Mouse (Mus musculus) CD4-positive helper T cell, adult 2 months (primary cell): Measurements from ENCODE around the gene Myom3.

Source experiments
- DNase-seq: peaks from one replicate; pipeline ENCODE4 v3.0.0-alpha.2; 2012; ENCODE audit warnings: low read depth, missing footprints, low spot score

Myom3 gene

DNA sequence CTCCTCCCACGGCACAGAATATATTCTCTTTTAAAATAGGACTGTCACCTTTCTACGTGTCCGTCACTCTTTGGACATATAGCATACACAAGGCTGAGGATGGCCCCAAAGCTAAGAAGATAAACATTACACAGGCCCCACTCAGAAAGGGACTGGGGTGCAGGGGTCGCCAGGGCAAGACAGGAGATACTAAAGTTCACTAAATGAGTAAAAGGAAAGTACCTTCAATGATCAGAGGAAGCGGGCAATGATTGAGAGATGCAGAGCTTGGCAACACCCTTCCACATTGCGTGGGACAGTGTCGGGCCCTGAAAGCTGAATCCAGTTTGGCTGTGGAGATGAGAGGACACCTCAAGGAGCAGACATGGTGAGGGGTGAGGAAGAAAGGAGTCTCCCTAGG, 55.4 kb downstream of the Myom3 start:
- peak; percentile 62 for DNase-seq

DNA sequence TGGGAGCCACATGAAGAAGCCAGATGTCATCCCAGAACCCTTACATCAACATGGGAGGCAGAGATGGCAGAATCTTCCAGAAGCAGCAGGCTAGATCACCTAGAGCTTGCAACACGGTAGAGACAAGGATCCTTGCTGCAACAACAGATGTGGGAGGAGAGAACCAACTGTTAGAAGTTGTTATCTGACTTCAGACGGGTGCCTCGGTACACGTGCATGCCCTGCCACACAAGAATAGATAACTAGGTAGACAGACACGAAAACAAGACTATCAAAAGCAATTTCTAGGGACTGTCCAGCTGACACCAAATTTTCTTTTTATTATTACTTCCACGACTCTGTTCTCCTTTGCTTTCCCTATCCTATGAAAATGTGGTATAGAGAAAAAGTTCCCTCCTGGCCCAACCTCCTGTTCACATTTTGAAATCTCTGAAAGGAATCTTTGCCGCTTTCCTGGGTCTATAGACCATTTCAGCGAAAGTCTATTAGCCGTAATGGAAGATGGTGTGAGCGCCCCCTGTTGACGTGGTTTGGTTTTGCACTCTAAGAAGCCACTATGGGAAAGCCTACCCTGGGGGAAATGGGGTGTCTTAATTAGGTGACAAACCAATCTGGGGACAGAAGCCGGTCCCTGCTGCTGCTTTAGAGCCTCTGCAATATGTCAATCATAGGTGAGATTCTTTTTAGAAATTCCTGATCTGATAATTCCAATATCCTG, 57.5 kb downstream of the Myom3 start:
- peak; percentile 58 for DNase-seq

DNA sequence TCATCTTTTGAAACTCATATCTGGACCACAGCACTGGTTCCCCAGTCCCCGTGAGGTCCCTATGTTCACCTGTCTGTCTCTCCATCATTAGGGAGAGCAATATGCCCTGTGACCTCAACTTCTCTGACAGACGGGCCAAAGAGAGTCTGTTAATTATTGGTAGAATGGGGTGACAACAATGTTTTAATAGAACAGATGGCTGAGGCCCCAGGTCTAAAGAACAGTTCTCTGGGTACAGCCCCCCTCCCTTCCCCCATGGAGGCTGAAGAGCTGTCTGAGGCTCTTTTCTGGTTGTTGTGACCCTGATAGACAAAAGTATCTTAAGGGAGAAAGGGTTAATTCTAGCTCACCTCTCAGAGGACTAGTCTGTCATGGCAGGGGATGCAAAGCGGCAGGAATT, 58.9 kb downstream of the Myom3 start:
- DNase-seq = no peak

DNA sequence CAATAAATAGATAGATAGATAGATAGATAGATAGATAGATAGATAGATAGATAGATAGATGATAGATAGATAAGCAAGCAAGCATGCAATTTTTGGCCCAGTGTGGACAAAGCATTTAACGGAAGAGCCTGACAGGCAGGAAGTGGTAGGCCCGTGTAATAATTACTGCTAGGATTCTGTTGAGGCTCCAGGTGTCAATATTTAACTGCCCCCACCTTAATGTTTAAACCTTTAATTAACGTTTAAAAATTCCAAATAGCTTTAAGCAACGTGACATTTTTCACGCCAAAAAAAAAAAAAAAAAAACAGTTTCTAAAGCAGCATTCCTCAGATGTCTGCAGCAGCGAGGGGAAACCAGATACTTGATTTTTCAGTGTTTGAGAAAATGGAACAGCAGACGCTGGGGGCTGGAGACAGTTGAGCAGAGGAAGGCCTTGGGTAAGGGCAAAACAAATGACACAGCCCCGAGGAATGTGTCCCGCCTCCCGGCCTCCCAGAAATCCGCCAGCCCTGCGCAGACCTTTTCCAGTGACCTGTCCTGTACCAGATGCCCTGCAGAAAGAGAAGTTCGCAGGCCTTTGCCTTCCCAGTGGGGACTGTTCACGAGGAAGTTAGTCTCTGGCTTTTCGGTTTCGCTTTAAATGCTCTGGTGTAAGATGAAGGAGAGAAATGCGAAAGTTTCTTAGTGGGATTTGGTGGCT, 60.5 kb downstream of the Myom3 start:
- DNase-seq = no peak

DNA sequence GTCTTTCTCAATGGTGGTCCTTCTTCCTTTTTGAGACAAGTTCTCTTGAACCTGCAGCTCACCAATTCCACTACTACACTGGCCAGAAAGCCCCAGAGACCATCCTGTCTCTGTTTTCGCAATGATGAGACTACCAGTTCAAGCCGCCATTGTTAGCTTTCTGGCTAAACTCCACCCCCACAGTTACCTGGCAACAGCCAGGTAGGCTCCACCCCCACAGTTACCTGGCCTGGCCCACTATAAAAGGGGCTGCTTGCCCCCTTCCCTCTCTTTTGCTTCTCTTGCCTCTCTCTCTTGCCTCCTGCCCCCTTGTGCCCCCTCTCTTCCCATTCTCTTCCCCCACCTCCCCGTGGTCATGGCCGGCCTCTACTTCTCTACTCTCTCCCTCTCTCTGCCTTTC, 62.3 kb downstream of the Myom3 start:
- DNase-seq = no peak

DNA sequence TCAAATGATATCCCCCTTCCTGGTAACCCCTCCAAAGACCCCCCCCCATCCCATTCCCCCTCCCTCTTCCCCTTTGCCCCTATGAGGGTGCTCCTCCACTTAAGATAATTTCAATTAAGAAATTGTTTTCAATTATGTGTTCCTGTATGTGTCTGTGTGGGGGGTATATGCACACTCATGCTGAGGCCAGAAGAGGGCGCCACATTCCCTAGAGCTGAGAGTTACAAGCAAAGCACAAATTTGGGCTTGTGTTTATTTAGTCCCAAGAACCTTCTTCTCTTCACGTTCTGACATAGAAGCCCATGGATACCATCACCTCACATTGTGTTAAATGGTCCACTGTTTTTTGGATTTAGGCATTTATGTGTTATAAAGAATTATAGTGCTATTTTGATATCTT, 63.8 kb downstream of the Myom3 start:
- DNase-seq = peak; percentile 36

DNA sequence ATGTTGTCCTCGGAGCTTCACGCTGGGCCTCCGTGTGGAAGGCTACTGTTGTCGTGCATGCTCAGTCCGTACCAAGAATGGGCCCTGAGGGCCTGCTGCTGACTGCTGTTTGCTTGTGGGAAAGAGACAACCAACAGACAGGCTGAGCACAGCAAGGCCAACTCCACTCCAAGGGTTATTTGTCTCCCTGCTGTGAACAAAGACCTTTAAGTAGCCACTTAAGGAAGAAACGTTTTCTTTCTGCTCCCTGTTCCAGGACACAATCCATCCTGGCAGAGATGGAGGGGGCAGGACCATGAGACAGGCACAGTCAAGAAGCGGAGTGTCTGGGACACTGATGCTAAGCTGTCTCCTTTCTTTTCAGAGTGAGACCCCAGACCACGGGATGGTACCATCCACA, 64.7 kb downstream of the Myom3 start:
- no peak for DNase-seq

DNA sequence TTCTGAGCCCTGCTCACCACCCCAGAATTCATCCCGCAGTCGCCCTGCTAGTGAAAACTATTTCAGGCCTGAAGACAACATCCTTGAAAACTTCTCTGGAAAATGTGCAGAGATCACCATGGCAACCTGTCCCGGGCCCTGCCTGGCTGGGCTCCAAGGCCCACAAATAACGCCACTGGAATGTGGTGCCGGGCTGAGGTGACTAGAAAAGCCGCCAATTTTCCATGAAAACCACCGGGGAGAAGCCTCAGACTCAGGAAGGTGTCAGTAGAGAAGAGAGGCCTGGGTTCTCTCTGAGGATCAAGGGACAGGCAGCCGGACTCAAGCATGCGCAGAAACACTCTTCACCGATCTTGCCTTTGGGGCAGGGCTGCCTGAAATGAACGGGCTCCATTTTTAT, 69.0 kb downstream of the Myom3 start:
- DNase-seq = no peak

DNA sequence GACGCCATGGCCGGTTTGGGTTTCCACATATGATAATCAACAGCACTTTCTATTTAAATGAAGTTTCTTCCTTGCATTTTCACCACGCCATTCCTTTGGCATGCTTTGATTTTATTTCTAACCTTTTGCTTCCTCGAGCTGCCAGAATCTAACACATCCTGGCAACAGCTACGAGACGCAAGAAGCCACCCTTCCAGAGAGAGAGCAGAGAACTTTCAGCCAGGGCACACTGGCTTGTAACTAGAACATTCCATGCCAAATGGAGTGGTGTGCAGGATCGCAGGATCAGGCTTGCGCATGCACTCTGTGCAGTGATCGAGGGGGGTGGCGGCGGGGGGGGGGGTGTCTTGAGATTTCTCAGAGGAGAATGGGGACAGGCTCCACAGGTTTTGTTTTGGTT, 72.6 kb downstream of the Myom3 start:
- DNase-seq = no peak

DNA sequence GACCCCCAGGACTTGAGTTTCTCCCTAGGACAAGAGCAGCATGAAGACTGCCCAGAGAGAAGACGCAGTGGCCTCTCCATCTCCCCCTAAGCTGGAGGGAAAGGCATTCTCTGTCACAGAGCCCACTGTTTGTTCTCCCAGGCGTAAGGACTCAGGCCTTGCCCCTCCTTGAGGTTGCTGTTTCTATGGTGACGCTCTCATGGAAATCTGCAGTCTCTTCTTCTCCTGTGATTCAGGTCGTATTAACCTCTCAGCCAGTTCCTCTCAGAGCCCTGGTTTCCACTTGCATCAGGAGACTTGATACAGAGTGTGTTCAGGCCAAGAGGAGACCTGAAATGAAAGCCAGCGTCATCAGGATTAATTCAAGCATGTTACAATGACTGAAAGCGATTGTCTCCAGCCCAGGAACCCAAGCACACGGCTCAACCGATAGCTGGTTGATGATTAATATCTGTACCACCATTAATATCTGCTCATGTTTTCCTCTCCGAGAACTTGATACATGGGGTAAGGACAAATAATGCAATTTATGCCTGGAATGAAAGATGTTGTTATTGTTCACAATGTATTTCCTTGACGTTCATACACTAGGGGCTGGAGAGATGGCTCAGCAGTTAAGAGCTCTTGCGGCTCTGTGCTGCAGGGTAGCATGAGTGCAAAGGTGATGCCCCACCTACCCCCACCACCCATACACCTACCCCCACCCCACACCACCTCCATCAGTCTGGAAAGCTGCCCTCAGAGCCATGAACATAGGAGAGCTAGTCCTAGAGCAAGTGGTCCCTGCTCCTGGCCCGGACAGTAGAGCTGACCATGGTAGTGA, 74.0 kb downstream of the Myom3 start:
- DNase-seq = no peak

DNA sequence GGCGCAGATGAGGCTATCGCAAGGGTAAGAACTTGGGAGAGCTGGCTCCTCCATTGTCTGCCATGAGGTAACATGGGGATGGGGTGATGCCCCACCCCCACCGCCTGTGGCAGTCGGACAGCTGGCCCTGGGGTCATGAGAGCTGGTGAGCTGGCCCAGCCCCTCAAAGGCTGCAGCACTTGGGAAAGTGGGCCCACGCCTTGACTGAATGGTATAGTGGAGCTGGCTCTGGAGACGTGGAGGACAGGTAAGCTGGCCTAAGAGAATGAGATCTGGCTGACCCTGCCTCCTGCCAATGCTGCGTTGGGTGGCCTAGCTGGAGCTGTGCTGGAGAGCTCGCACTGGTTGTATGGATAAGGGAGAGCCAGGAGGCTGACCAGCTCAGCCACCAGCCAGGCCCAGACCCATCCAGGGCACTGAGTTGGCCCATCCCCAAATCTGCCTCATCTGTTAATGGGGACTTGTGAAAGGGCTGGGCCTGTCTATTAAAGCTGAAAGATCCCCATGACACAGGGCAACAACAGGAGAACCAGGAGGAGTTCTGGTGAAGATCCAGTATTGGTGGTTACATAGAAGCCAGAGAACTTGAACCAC, 74.7 kb downstream of the Myom3 start:
- DNase-seq = no peak

DNA sequence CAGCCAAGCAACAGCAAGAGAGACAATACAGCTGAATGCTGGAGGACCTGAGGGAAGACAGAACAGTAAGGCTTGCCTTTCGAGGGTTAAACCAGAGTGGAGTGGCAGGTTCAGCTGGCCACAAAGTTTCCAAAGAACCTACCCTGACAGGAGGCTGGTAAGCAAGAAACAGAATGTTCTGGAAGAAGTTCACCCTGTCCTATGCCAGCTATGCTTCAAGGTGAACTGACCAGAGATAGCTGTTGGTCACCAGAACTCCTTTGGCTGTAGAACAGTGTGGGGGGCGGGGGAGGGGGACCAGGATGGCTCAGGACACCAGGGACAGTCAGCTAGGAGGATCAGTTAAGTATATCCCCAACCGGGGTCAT, 79.4 kb downstream of the Myom3 start:
- no peak for DNase-seq

DNA sequence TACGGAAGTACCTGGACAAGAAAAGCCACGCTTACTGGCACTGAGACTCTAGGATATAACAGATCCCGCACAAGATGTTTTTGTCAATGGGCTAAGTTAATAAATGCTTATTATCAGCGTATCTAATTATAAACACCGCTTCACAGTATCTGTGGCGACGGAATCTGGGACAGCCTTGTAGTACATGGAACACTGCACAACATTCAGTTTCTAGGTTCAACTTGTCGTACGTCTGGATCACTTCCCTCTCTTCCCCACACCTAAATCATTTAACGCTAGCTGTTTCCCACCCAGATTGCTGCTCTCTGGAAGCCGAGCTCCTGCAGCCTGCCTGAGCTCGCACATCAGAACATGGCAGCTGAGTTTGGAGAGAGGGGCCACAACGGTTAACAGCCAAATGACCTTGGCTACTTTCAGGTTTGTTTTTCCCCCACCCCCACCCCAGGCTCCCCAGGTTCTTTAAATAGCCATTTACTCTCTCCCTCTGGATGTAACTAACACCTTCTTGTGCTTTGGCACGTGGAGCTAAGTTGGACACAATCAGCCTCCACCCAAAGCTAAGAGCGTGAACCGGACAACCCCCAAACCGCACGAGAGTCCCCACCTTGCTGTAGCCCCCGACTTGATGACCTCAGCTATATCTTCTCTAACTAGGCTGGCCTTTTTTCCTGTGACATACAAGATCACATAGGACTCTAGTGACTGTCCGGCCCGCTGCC, 79.9 kb downstream of the Myom3 start:
- no peak for DNase-seq

DNA sequence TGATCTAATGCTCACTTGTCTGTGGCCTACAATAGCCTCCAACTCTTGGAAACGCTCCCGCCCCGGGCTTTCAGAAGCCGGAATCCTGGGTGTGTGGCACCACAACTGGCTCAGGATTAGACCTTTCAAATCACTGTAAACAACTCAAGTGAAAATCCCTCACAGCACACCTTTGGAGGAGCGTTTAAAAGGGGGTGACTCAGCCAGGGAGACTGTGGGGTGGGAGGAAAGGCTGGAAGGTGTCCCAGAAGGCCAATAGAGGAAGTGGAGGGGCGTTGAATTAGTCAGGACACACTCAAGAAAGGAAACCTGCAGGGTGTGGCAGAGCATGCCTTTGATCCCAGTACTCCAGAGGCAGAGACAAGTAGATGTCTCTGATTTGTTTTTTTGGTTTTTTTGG, 84.9 kb downstream of the Myom3 start:
- DNase-seq = no peak

DNA sequence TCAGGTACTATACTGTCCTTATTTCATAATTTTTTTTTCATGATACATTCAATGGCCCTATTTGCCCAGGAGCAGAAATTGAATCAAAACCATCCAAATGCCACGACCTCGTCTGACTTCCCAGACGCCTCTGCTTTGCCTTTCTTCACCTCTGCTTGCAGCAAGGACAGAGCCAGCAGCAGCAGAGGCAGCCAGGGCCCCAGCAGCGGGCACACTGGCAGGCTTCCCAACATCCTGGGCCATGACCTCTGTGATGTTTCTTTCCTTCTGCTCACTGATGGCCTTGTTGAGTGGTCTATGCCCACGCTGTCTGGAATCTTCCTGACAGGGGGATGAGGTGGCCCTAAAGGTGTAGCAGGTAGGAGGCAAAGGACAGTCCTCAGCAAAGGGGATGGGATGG, 88.1 kb downstream of the Myom3 start:
- no peak for DNase-seq

DNA sequence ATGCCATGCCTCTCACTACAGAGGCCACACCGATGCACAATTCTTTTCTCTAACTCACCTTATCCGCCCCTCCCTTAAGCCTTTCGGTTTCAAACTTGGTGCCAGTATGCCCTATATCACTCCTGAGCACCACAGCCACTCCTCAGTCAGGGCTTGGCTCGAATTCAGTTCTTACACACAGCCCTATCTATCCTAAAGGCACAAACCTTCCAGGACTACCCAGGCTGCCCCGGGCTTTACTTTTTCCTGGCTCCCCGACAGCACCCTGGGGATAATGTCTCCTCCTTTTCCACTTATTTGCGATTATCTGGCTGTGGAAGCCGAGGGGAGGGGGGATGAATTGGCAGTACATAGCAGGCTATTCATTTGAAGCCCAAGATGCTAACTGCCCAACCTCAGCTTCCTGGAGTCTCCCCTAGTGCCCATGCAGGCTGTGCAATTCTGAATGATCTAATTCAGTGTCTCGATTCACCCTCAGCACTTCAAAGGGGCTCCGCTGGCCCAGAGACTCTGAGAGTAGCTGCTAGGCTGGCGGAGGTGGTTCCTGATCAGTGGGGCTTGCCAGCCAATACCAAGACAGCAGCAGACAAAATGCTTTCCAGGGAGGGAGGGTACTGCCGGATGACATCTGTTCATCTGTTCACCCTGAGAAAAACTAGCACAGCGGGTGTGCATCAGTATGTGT, 91.0 kb downstream of the Myom3 start:
- peak; percentile 68 for DNase-seq

DNA sequence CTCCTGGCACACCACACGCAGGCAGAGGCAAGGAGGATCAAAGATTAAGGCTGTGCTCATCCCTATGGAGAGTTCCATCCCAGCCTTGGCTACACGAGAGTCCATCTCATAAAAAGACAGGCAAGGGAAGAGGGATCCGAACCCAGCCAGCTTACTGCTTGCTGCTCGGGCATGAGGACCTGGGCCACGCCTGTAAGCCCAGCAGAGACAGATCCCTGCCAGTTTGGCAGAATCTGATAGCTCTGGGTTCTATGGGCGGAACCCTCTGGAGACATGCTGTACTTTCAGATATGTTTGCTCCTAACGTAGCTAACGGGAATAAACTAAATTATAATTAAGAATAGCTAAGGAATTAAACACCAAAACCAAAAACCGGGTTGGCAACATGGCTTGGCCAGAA, 92.4 kb downstream of the Myom3 start:
- DNase-seq = no peak

DNA sequence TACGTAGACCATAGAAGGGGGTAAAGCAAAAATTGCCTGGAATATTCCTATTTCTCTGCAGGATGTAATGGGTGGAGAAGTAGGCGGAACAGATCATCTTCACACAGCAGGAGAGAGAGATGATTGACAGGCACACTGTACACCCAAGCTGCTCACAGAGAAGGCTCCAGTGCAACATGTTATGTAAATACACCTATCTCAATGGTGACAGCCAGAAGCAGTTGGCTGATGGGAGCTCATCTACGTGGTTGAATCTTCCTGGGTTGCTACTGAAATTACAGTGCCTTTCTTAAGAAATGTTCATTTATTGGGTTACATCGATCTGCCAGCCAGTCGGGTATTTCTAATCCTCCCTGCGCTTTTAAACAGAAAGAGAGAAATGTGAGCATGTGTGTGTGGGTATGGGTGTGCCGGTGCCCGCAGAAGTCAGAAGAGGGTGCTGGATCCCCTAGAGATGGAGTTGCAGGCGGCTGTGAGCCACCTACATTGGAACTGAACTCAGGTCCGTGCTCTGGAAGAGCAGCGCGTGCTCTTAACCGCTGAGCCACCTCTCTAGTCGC, 94.6 kb downstream of the Myom3 start:
- no peak for DNase-seq

DNA sequence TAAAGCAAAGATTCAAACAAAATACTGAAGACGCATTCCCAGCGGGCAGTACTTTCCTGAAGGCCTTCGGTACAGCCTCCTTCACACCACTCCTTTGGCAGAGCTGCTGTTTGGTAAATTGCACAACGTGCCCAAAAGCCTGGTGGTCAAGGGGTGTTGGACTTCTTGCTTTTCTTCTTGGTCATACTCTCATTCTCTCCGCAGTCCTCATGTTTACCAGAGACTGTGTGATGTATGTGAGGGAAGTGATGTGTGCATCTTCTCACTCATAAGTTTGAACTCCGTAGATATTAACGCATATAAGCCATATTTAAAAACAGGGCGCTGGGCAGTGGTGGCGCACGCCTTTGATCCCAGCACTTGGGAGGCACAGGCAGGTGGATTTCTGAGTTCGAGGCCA, 95.1 kb downstream of the Myom3 start:
- DNase-seq = no peak

DNA sequence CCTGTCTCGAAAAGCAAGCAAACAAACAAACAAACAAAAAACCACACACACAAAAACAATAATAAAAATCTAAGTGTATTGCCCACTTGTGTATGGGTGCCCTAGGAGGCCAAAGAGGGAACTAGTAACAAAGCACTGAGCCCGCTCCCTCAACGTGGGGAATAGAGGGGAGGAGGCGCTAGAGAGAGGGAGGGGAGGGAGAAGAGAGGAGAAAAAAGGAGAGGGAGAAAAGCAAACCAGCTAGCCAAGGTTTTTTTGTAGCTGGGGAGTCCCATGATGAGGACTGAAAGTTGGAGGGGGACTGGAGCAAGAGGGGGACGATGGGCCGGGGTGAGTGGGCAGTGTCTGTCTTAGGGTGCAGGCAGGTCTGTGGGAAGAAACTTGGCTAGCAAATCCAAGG, 95.6 kb downstream of the Myom3 start:
- DNase-seq = no peak
